Mouse (Mus musculus) retina, embryonic 14.5 days (tissue): ENCODE measurements around the gene Hspb11.
A peak's percentile ranks its signal among the peaks of the same experiment; 100 is the strongest.

Experiments used
- DNase-seq: peaks from one replicate; pipeline ENCODE4 v3.0.0-alpha.2; 2015; ENCODE audit warnings: low spot score

The Hspb11 gene

GRCm38 (mm10) chr4:107313690-107314478, 60.5 kb downstream of the Hspb11 start, which contains the start of gene Yipf1:
TSS of gene Yipf1 (plus strand) at chr4:107314363.
- DNase-seq = peak; percentile 94

GRCm38 (mm10) chr4:107314479-107314805, 61.0 kb downstream of the Hspb11 start:
- DNase-seq = no peak

GRCm38 (mm10) chr4:107318646-107319045, 65.3 kb downstream of the Hspb11 start:
- DNase-seq = no peak

GRCm38 (mm10) chr4:107321041-107321440, 67.6 kb downstream of the Hspb11 start:
- DNase-seq = no peak

GRCm38 (mm10) chr4:107323113-107323512, 69.7 kb downstream of the Hspb11 start:
- DNase-seq = no peak

- no peak for DNase-seq
Observed at GRCm38 (mm10) chr4:107328530-107328929, 75.1 kb downstream of the Hspb11 start.
